Mouse (Mus musculus): ENCODE data around the gene Ctsa. TPM values are rescaled to one million over a fixed set of nuclear protein-coding genes. Genes with fewer than 3 reads are reported as not detected.
A peak's percentile ranks its signal among the peaks of the same experiment; 100 is the strongest.
"Not testable (repeated sequence)": the region's sequence is repeated elsewhere in the genome, so short reads cannot be mapped to it uniquely, and the experiment has no call there.

Gene Ctsa
- total and polyA plus RNA-seq, 2 experiments: 112 to 279 TPM

- TF ChIP-seq POLR2A (IDR thresholded peaks at IDR 0.05; ENCODE audit: extremely low read depth, insufficient read depth, low read length) (no peak), CTCF (IDR thresholded peaks at IDR 0.05; ENCODE audit: low read depth, low read length) (peak; percentile 64; the same call in 1 of the 2 replicates)
- Histone ChIP-seq H3K36me3 (ENCODE audit: control insufficient read depth, insufficient read depth, low read length) (peaks cover 20% of the 10 kb centered on the region), H3K4me1 (ENCODE audit: control insufficient read depth, insufficient read depth, low read length) (peaks cover 13% of the 10 kb centered on the region), H3K4me3 (ENCODE audit: insufficient read depth, low read depth, low read length) (no peak overlapping the region), H3K9ac (ENCODE audit: low read depth, low read length) (no peak overlapping the region), H3K27me3 (ENCODE audit: control insufficient read depth, insufficient read depth, low read length) (no peaks in the 10 kb centered on the region), H3K79me2 (ENCODE audit: control insufficient read depth, insufficient read depth, low read length) (no peaks in the 10 kb centered on the region), H3K27ac (replicated peaks; ENCODE audit: insufficient read depth, low read depth, low read length) (no peak overlapping the region)
- WGBS: 22% methylated on average over 3 of the region's 3 CpGs
- DNase-seq (ENCODE audit: extremely low read depth, low read depth, low spot score): peak; percentile 38
These were observed 39.4 kb upstream of the Ctsa start for GRCm38 (mm10) chr2:164793236-164793635.

- Histone ChIP-seq H3K79me2 (ENCODE audit: control insufficient read depth, insufficient read depth, low read length) (no peaks in the 10 kb centered on the region), H3K4me1 (ENCODE audit: control insufficient read depth, insufficient read depth, low read length) (peaks cover 13% of the 10 kb centered on the region), H3K36me3 (ENCODE audit: control insufficient read depth, insufficient read depth, low read length) (peaks cover 20% of the 10 kb centered on the region), H3K27me3 (ENCODE audit: control insufficient read depth, insufficient read depth, low read length) (no peaks in the 10 kb centered on the region), H3K9ac (ENCODE audit: low read depth, low read length) (no peak overlapping the region), H3K27ac (replicated peaks; ENCODE audit: insufficient read depth, low read depth, low read length) (no peak overlapping the region), H3K4me3 (ENCODE audit: insufficient read depth, low read depth, low read length) (no peak overlapping the region)
- TF ChIP-seq POLR2A (IDR thresholded peaks at IDR 0.05; ENCODE audit: extremely low read depth, insufficient read depth, low read length) (no peak), CTCF (IDR thresholded peaks at IDR 0.05; ENCODE audit: low read depth, low read length) (no peak)
- no peak for DNase-seq (ENCODE audit: extremely low read depth, low read depth, low spot score)
- WGBS: 94% methylated on average over 2 of the region's 2 CpGs
These were observed 38.9 kb upstream of the Ctsa start for GRCm38 (mm10) chr2:164793772-164794171.

DNA sequence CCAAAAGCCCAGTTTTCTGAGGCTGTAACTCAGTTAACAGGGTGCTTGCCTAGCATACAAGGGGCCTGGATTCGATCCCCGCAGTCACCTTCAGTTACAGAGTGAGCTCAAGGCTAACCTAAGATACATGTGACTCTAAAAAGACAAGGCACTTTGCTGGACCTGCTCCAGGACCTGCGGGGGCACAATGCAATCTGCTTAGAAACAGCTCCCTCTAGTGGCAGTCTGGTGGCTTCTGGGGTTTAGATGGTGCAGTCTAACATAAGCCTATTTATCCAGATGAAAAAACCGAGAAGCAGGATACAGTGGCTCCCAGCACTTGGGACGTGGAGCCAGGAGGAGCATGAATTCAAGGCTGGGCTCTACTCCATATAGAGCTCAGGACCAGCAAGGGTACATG is 38.4 kb upstream of the Ctsa start:
- Histone ChIP-seq H3K9ac (ENCODE audit: low read depth, low read length) (no peak overlapping the region), H3K27ac (replicated peaks; ENCODE audit: insufficient read depth, low read depth, low read length) (no peak overlapping the region), H3K4me1 (ENCODE audit: control insufficient read depth, insufficient read depth, low read length) (peaks cover 13% of the 10 kb centered on the region), H3K36me3 (ENCODE audit: control insufficient read depth, insufficient read depth, low read length) (peaks cover 20% of the 10 kb centered on the region), H3K27me3 (ENCODE audit: control insufficient read depth, insufficient read depth, low read length) (no peaks in the 10 kb centered on the region), H3K4me3 (ENCODE audit: insufficient read depth, low read depth, low read length) (no peak overlapping the region), H3K79me2 (ENCODE audit: control insufficient read depth, insufficient read depth, low read length) (no peaks in the 10 kb centered on the region)
- peak; percentile 79 for DNase-seq (ENCODE audit: extremely low read depth, low read depth, low spot score)
- TF ChIP-seq CTCF (IDR thresholded peaks at IDR 0.05; ENCODE audit: low read depth, low read length) (peak; percentile 90), POLR2A (IDR thresholded peaks at IDR 0.05; ENCODE audit: extremely low read depth, insufficient read depth, low read length) (no peak)
- WGBS: 15% methylated on average over 5 of the region's 5 CpGs

DNA sequence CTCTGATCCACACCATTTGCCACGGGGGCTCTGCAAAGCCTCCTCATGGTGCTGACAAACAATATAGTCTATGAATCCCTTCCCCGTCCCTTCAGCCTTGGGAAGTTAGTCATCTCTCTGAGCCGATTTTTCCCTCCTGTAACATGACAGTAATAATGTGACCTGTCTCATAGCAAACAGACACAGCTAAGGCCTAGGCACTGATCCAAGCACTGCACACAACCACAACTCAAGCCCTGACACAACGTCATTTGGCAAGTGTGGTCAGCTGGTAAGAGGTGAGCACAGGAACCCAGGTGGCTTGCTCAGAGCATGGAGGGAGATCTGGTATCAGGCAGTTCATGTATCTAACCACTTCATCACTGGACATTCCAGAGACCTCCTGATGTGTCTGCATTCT is 36.8 kb upstream of the Ctsa start:
- Histone ChIP-seq H3K4me3 (ENCODE audit: insufficient read depth, low read depth, low read length) (no peak overlapping the region), H3K36me3 (ENCODE audit: control insufficient read depth, insufficient read depth, low read length) (peaks cover 20% of the 10 kb centered on the region), H3K27ac (replicated peaks; ENCODE audit: insufficient read depth, low read depth, low read length) (no peak overlapping the region), H3K79me2 (ENCODE audit: control insufficient read depth, insufficient read depth, low read length) (no peaks in the 10 kb centered on the region), H3K9ac (ENCODE audit: low read depth, low read length) (no peak overlapping the region), H3K4me1 (ENCODE audit: control insufficient read depth, insufficient read depth, low read length) (peaks cover 12% of the 10 kb centered on the region), H3K27me3 (ENCODE audit: control insufficient read depth, insufficient read depth, low read length) (no peaks in the 10 kb centered on the region)
- DNase-seq (ENCODE audit: extremely low read depth, low read depth, low spot score): no peak
- 70% methylated on average over 4 of the region's 4 CpGs for WGBS
- no peak for TF ChIP-seq POLR2A (IDR thresholded peaks at IDR 0.05; ENCODE audit: extremely low read depth, insufficient read depth, low read length)
- TF ChIP-seq CTCF (IDR thresholded peaks at IDR 0.05; ENCODE audit: low read depth, low read length): no peak

- WGBS: 62% methylated on average over 6 of the region's 6 CpGs
- not testable (repeated sequence) for H3K9ac ChIP-seq (ENCODE audit: low read depth, low read length); H3K4me1 ChIP-seq (ENCODE audit: control insufficient read depth, insufficient read depth, low read length); H3K4me3 ChIP-seq (ENCODE audit: insufficient read depth, low read depth, low read length); H3K27me3 ChIP-seq (ENCODE audit: control insufficient read depth, insufficient read depth, low read length); H3K79me2 ChIP-seq (ENCODE audit: control insufficient read depth, insufficient read depth, low read length); H3K27ac ChIP-seq (replicated peaks; ENCODE audit: insufficient read depth, low read depth, low read length)
- H3K36me3 ChIP-seq (ENCODE audit: control insufficient read depth, insufficient read depth, low read length): peaks cover 16% of the 10 kb centered on the region
- DNase-seq (ENCODE audit: extremely low read depth, low read depth, low spot score): peak; percentile 47
These were observed 34.1 kb upstream of the Ctsa start for GRCm38 (mm10) chr2:164798554-164798953.

GRCm38 (mm10) chr2:164800252-164801004 is 32.2 kb upstream of the Ctsa start:
- no peak for DNase-seq (ENCODE audit: extremely low read depth, low read depth, low spot score)

More at GRCm38 (mm10) chr2:164800252-164801004, 32.2 kb upstream of the Ctsa start:
- Histone ChIP-seq H3K9ac (ENCODE audit: low read depth, low read length) (no peak overlapping the region), H3K27ac (replicated peaks; ENCODE audit: insufficient read depth, low read depth, low read length) (no peak overlapping the region), H3K4me1 (ENCODE audit: control insufficient read depth, insufficient read depth, low read length) (peaks cover 9% of the 10 kb centered on the region), H3K36me3 (ENCODE audit: control insufficient read depth, insufficient read depth, low read length) (peaks cover 13% of the 10 kb centered on the region), H3K27me3 (ENCODE audit: control insufficient read depth, insufficient read depth, low read length) (no peaks in the 10 kb centered on the region), H3K79me2 (ENCODE audit: control insufficient read depth, insufficient read depth, low read length) (peaks cover 10% of the 10 kb centered on the region; the same call in 1 of the 2 replicates), H3K4me3 (ENCODE audit: insufficient read depth, low read depth, low read length) (no peak overlapping the region)
- WGBS: 82% methylated on average over 13 of the region's 13 CpGs
- no peak for TF ChIP-seq CTCF (IDR thresholded peaks at IDR 0.05; ENCODE audit: low read depth, low read length)
- TF ChIP-seq POLR2A (IDR thresholded peaks at IDR 0.05; ENCODE audit: extremely low read depth, insufficient read depth, low read length): no peak

All from liver, adult 2 months (tissue).